Mouse (Mus musculus): ENCODE data around the gene Rbks.

DNA sequence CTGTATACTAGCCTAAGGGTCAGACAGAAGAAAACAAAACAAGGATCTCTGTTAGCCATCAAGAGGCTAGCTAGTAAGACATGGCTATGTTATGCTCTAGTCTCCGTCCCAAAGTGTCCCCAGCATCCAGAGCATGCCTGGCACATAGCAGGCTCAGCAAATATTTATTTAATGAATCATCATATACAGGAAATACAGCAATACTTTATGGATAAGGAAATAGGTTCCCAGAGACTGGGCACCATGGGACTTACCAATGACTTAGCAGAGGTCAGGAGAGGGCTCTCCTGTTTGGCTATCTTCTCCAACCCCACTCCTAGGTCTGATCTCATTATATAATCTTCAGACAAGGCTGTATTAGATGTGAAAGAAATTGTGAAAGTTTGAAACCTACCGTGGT, 50.1 kb downstream of the Rbks start:
- TF ChIP-seq CTCF (IDR thresholded peaks at IDR 0.05; ENCODE audit: low read depth) (no peak), EP300 (IDR thresholded peaks at IDR 0.05; ENCODE audit: low read depth) (no peak)

Measured in liver, postnatal 0 days (tissue).